Mouse (Mus musculus): ENCODE measurements around the gene Srr. TPM values are rescaled to one million over a fixed set of nuclear protein-coding genes. Genes with fewer than 3 reads are reported as not detected.

The Srr gene
- total RNA-seq, 4 experiments from 2014 or later: 15.8 to 19.1 (median 17.0) TPM

DNA sequence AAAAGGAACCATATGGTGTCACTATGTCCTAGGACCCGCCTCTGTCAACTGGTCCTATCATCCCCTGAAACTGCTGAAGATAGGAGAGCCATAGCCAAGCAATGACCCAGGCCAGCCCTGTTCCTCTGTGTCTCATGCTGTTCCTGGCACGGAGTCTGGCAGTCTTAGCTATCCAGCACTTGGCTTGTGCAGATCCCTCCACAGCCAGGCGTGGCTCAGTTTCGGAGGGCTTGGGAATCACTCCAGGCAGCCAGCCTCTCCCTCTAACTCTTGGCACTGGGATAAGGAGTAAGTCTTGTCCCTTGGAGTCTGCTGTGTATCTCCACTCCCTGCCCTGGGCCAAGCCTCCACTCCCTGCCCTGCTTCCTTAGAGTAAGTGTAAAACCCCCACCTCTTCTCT, 59.1 kb downstream of the Srr start:
- DNase-seq (ENCODE audit: low spot score in 2 of 2): peak; percentile 92 to 96

DNA sequence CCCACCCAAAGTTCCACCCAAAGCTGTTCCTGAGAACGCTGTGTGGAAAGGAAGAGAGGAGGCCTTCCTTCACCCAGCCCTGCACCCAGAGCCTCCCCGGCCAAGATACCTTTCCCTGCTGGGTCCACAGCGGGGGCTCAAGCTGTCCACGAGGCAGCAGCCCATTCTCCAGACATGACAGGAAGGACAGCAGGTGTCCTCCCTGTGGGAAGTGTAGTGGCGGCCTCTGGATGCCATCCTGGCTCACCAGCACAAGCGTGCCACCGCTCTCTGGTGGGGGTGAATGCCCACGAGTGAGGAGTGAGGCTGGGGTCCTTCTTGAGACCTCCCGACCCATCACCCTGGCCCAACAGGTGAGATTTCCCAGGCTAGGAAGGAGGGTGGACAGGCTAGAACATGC, 60.5 kb downstream of the Srr start:
- DNase-seq (ENCODE audit: low spot score in 2 of 2): no peak

DNA sequence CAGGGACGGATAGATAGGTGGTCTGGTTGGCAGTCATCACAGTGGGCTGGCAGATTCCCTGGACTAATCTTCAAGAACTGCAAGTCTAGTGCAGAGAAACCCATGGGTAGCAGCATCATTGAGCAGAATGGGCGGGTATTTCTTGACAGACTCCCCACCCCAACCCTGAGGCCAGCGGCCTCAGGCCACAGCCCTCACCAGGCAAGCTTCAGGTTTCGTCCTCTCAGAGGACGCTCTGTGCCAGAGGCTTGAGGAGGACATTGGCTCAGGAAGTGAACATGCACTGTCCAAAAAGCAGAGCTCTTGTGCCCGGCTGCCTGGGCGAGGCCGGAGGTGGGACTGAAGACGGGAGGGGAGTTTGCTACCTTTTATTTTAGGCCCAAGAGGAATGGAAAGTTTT, 61.3 kb downstream of the Srr start:
- DNase-seq (ENCODE audit: low spot score in 2 of 2): no peak

DNA sequence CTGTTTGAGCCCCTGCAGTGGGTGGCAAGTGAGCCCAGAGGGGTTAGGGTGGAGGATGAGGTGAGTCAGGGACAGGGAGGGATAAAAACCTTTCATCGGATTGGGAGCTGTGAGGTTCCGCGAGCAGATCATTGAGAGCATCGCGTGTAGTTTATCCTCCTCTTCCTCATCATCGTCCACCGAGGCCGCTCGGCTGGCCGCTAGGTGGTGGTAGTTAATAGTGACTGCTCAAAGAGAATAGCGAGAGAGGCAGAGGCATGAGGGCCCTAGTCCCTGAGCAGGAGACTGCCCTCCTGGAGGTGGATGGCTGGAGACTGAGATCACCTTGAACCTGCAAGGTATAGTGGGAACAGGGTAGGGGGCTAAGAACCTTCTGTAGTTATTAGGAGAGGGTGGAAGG, 62.3 kb downstream of the Srr start:
- DNase-seq (ENCODE audit: low spot score in 2 of 2): no peak

DNA sequence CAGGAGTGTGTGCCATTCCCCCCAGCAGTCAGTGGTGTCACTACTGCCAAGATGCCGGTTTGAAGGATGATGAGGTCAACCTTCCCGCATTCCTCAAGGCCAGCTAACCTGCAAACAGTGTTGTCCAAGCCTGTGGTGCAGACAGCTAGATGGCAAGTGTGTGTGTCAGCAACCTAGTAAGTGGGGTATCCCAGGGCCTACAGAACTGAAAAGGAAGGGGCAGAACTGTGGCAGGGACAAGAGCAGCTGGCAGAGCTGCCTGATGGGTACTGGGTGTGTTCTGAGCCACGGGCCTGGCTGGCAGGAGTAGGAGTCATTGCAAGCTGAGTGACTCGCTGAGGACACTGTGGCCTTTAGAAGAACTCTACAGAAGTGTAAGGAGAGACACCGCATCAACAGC, 63.6 kb downstream of the Srr start:
- DNase-seq (ENCODE audit: low spot score in 2 of 2): no peak

- no peak for DNase-seq (ENCODE audit: low spot score in 2 of 2)
Observed at GRCm38 (mm10) chr11:74857756-74858155, 68.0 kb downstream of the Srr start.

Small RNAs within 50 kb of the gene (microRNA-seq; reads per million reads assigned to microRNA genes)
- not detected for gene Mir6926

Other genes starting within 250 kb of the Srr start
- gene Pafah1b1, start 201.3 kb downstream of the Srr start, total RNA-seq (2022): 100 to 1,000 TPM; 107 to 135 (median 112) TPM
- gene Mettl16, start 155.1 kb downstream of the Srr start, total RNA-seq (2022): 10 to 100 TPM; 10.7 to 16.3 (median 12.4) TPM
- gene Mnt, start 95.0 kb downstream of the Srr start, total RNA-seq (2022): 10 to 100 TPM in 1 of 4 experiments, 1 to 10 TPM in 3; 5.8 to 11.7 (median 7.8) TPM
- 1 to 10 TPM; 1.3 to 2.0 (median 1.7) TPM for gene Sgsm2, start 28.9 kb downstream of the Srr start, total RNA-seq (2022)
- gene Tsr1, start 27.9 kb downstream of the Srr start, total RNA-seq (2022): 10 to 100 TPM; 26.3 to 39.2 (median 28.2) TPM
- gene Smg6, start 125 bp downstream of the Srr start, total RNA-seq (2022): 10 to 100 TPM; 10.3 to 13.0 (median 11.7) TPM
- 1 to 10 TPM; 2.7 to 5.0 (median 4.0) TPM for gene Hic1, start 243.6 kb upstream of the Srr start, total RNA-seq (2022)

Data from gastrocnemius, adult 8-10 months (tissue).